Mouse (Mus musculus): Measurements from ENCODE around the gene Abcc1. TPM values are rescaled to one million over a fixed set of nuclear protein-coding genes. Genes with fewer than 3 reads are reported as not detected.

Gene Abcc1
- polyA plus RNA-seq, 1 experiment from 2014 or later: 2.7 TPM

- H3K4me3 ChIP-seq (ENCODE audit: low read depth, low read length): no peak overlapping the region
- H3K4me2 ChIP-seq: no peak overlapping the region
- no peaks in the 10 kb centered on the region for H3K4me1 ChIP-seq (ENCODE audit: control insufficient read depth, insufficient read depth, low read length)
- H3K36me3 ChIP-seq (ENCODE audit: control insufficient read depth, insufficient read depth, low read length): no peaks in the 10 kb centered on the region
- no peak overlapping the region for H3K27ac ChIP-seq (ENCODE audit: low read depth, low read length)
- no peak for ATAC-seq (replicated peaks; ENCODE audit: insufficient number of reproducible peaks, low FRiP score, low TSS enrichment)
- no peak overlapping the region for H3K9ac ChIP-seq (ENCODE audit: low read depth, low read length)
- no peaks in the 10 kb centered on the region for H3K27me3 ChIP-seq (ENCODE audit: control insufficient read depth, insufficient read depth, low read length)
- WGBS (ENCODE audit: insufficient replicate concordance): 79% methylated on average over 9 of the region's 9 CpGs
- no peaks in the 10 kb centered on the region for H3K9me3 ChIP-seq (replicated peaks; ENCODE audit: control insufficient read depth, low read length)
Observed at GRCm38 (mm10) chr16:14415206-14415605, 53.8 kb downstream of the Abcc1 start.

DNA sequence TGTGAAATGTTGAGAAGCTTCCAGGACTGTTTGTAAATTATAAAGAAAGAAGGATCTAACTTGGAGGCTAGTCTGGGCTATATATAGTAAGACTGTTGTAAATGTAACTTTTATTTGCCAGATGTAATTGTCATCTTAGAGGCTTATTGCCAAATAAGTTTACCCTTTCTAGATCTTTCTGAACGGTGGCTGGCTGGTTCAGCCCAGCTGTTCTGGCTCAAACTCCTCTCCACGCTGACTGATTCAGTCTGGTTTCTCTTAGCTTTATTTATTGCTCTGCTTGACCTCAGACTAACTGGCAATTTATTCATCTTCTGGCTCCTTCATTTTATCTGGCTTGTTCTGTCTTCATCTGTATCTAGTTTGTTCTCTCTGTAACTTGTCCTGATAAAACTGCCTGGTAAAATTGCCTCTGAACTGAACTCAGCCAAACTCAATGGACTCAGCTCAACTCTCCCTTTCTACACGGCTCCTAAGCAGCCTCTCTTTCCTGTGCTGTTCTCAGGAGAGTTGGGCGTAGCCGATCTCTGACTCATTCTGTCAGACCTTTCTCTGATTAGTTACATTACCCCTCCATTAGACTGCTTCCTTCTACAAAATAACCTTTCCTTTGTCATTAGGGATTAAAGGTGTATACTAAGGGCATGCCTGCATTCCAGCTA is 55.7 kb downstream of the Abcc1 start:
- no peaks in the 10 kb centered on the region for H3K36me3 ChIP-seq (ENCODE audit: control insufficient read depth, insufficient read depth, low read length)
- no peak overlapping the region for H3K9ac ChIP-seq (ENCODE audit: low read depth, low read length)
- no peaks in the 10 kb centered on the region for H3K27me3 ChIP-seq (ENCODE audit: control insufficient read depth, insufficient read depth, low read length)
- H3K4me1 ChIP-seq (ENCODE audit: control insufficient read depth, insufficient read depth, low read length): no peaks in the 10 kb centered on the region
- WGBS (ENCODE audit: insufficient replicate concordance): 68% methylated on average over 5 of the region's 5 CpGs
- no peaks in the 10 kb centered on the region for H3K9me3 ChIP-seq (replicated peaks; ENCODE audit: control insufficient read depth, low read length)
- no peak for ATAC-seq (replicated peaks; ENCODE audit: insufficient number of reproducible peaks, low FRiP score, low TSS enrichment)
- H3K4me3 ChIP-seq (ENCODE audit: low read depth, low read length): no peak overlapping the region
- no peak overlapping the region for H3K4me2 ChIP-seq
- H3K27ac ChIP-seq (ENCODE audit: low read depth, low read length): no peak overlapping the region

GRCm38 (mm10) chr16:14420496-14421132 is 59.3 kb downstream of the Abcc1 start:
- H3K36me3 ChIP-seq (ENCODE audit: control insufficient read depth, insufficient read depth, low read length): no peaks in the 10 kb centered on the region

GRCm38 (mm10) chr16:14422081-14422480 is 60.7 kb downstream of the Abcc1 start:
- H3K9me3 ChIP-seq (replicated peaks; ENCODE audit: control insufficient read depth, low read length): no peaks in the 10 kb centered on the region
- no peaks in the 10 kb centered on the region for H3K27me3 ChIP-seq (ENCODE audit: control insufficient read depth, insufficient read depth, low read length)
- 86% methylated on average over 3 of the region's 3 CpGs for WGBS (ENCODE audit: insufficient replicate concordance)
- no peak overlapping the region for H3K4me2 ChIP-seq
- ATAC-seq (replicated peaks; ENCODE audit: insufficient number of reproducible peaks, low FRiP score, low TSS enrichment): no peak
- no peaks in the 10 kb centered on the region for H3K4me1 ChIP-seq (ENCODE audit: control insufficient read depth, insufficient read depth, low read length)
- no peak overlapping the region for H3K27ac ChIP-seq (ENCODE audit: low read depth, low read length)
- no peak overlapping the region for H3K9ac ChIP-seq (ENCODE audit: low read depth, low read length)
- H3K4me3 ChIP-seq (ENCODE audit: low read depth, low read length): no peak overlapping the region
- H3K36me3 ChIP-seq (ENCODE audit: control insufficient read depth, insufficient read depth, low read length): no peaks in the 10 kb centered on the region

More at GRCm38 (mm10) chr16:14420496-14421132, 59.3 kb downstream of the Abcc1 start:
- Histone ChIP-seq H3K4me1 (ENCODE audit: control insufficient read depth, insufficient read depth, low read length) (no peaks in the 10 kb centered on the region), H3K27ac (ENCODE audit: low read depth, low read length) (no peak overlapping the region), H3K9me3 (replicated peaks; ENCODE audit: control insufficient read depth, low read length) (no peaks in the 10 kb centered on the region), H3K27me3 (ENCODE audit: control insufficient read depth, insufficient read depth, low read length) (no peaks in the 10 kb centered on the region), H3K9ac (ENCODE audit: low read depth, low read length) (no peak overlapping the region), H3K4me3 (ENCODE audit: low read depth, low read length) (no peak overlapping the region), H3K4me2 (no peak overlapping the region)
- ATAC-seq (replicated peaks; ENCODE audit: insufficient number of reproducible peaks, low FRiP score, low TSS enrichment): no peak
- WGBS (ENCODE audit: insufficient replicate concordance): 74% methylated on average over 5 of the region's 5 CpGs

DNA sequence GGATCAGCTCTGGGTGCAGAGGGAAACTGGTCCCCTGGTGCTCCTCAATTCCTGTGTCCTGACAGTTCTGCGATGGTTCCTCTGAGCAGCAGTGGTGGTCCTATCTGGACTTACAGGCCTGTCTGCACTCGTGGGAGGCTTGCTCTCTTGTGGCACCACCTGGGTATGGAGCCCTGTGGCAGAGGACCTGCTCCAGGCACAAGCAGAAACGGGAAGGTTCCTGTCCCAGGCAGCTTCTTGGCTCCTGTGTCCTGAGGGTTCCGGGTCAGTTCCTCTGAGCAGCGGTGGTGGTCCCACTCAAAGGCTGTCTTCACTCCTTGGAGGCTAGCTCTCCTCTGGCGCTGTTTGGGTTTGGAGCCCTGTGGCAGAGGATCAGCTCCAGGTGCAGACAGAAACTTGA is 68.0 kb downstream of the Abcc1 start:
- no peaks in the 10 kb centered on the region for H3K4me1 ChIP-seq (ENCODE audit: control insufficient read depth, insufficient read depth, low read length)
- no peak overlapping the region for H3K9ac ChIP-seq (ENCODE audit: low read depth, low read length)
- H3K4me3 ChIP-seq (ENCODE audit: low read depth, low read length): no peak overlapping the region
- no peaks in the 10 kb centered on the region for H3K9me3 ChIP-seq (replicated peaks; ENCODE audit: control insufficient read depth, low read length)
- WGBS (ENCODE audit: insufficient replicate concordance): 77% methylated on average over 6 of the region's 6 CpGs
- no peaks in the 10 kb centered on the region for H3K36me3 ChIP-seq (ENCODE audit: control insufficient read depth, insufficient read depth, low read length)
- no peak overlapping the region for H3K27ac ChIP-seq (ENCODE audit: low read depth, low read length)
- no peaks in the 10 kb centered on the region for H3K27me3 ChIP-seq (ENCODE audit: control insufficient read depth, insufficient read depth, low read length)
- ATAC-seq (replicated peaks; ENCODE audit: insufficient number of reproducible peaks, low FRiP score, low TSS enrichment): no peak
- no peak overlapping the region for H3K4me2 ChIP-seq

DNA sequence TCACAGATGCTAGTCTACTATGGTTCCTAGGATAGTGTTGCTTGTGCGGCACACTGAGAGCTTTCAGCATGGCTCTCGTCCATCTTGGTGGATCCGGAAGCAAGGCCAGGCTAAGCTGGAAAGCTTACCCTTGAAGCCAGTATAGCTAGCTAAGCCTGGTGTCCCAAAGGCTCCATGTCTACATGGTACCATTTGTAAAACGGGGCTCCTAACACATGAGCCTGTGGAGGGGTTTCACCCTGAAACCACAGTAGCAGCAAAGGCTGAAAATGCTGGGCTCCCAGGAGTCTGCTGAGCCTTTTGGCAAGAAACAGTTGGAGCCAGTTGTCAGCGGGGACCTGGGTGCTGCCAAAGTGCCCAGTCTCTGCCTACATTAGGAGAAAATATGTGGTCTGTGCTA is 71.6 kb downstream of the Abcc1 start:
- no peaks in the 10 kb centered on the region for H3K27me3 ChIP-seq (ENCODE audit: control insufficient read depth, insufficient read depth, low read length)
- no peak overlapping the region for H3K4me3 ChIP-seq (ENCODE audit: low read depth, low read length)
- WGBS (ENCODE audit: insufficient replicate concordance): 86% methylated on average over 5 of the region's 5 CpGs
- H3K27ac ChIP-seq (ENCODE audit: low read depth, low read length): no peak overlapping the region
- no peaks in the 10 kb centered on the region for H3K4me1 ChIP-seq (ENCODE audit: control insufficient read depth, insufficient read depth, low read length)
- no peak overlapping the region for H3K4me2 ChIP-seq
- no peaks in the 10 kb centered on the region for H3K9me3 ChIP-seq (replicated peaks; ENCODE audit: control insufficient read depth, low read length)
- H3K9ac ChIP-seq (ENCODE audit: low read depth, low read length): no peak overlapping the region
- no peak for ATAC-seq (replicated peaks; ENCODE audit: insufficient number of reproducible peaks, low FRiP score, low TSS enrichment)
- H3K36me3 ChIP-seq (ENCODE audit: control insufficient read depth, insufficient read depth, low read length): no peaks in the 10 kb centered on the region

GRCm38 (mm10) chr16:14435526-14435925 is 74.2 kb downstream of the Abcc1 start:
- WGBS (ENCODE audit: insufficient replicate concordance): 45% methylated on average over 1 of the region's 1 CpGs
- no peak for ATAC-seq (replicated peaks; ENCODE audit: insufficient number of reproducible peaks, low FRiP score, low TSS enrichment)
- no peaks in the 10 kb centered on the region for H3K4me1 ChIP-seq (ENCODE audit: control insufficient read depth, insufficient read depth, low read length)
- no peak overlapping the region for H3K27ac ChIP-seq (ENCODE audit: low read depth, low read length)
- no peaks in the 10 kb centered on the region for H3K9me3 ChIP-seq (replicated peaks; ENCODE audit: control insufficient read depth, low read length)
- H3K4me2 ChIP-seq: no peak overlapping the region
- no peaks in the 10 kb centered on the region for H3K36me3 ChIP-seq (ENCODE audit: control insufficient read depth, insufficient read depth, low read length)
- H3K4me3 ChIP-seq (ENCODE audit: low read depth, low read length): no peak overlapping the region
- H3K27me3 ChIP-seq (ENCODE audit: control insufficient read depth, insufficient read depth, low read length): 0 out of 2 replicates have a peak, but pooled peaks cover 2% of the 10 kb centered on the region
- no peak overlapping the region for H3K9ac ChIP-seq (ENCODE audit: low read depth, low read length)

GRCm38 (mm10) chr16:14437446-14437982 is 76.2 kb downstream of the Abcc1 start:
- no peak for ATAC-seq (replicated peaks; ENCODE audit: insufficient number of reproducible peaks, low FRiP score, low TSS enrichment)
- no peak overlapping the region for H3K4me2 ChIP-seq
- no peaks in the 10 kb centered on the region for H3K4me1 ChIP-seq (ENCODE audit: control insufficient read depth, insufficient read depth, low read length)
- 83% methylated on average over 8 of the region's 8 CpGs for WGBS (ENCODE audit: insufficient replicate concordance)
- H3K9me3 ChIP-seq (replicated peaks; ENCODE audit: control insufficient read depth, low read length): no peaks in the 10 kb centered on the region
- no peak overlapping the region for H3K9ac ChIP-seq (ENCODE audit: low read depth, low read length)
- 0 out of 2 replicates have a peak, but pooled peaks cover 2% of the 10 kb centered on the region for H3K27me3 ChIP-seq (ENCODE audit: control insufficient read depth, insufficient read depth, low read length)
- no peaks in the 10 kb centered on the region for H3K36me3 ChIP-seq (ENCODE audit: control insufficient read depth, insufficient read depth, low read length)
- no peak overlapping the region for H3K27ac ChIP-seq (ENCODE audit: low read depth, low read length)
- no peak overlapping the region for H3K4me3 ChIP-seq (ENCODE audit: low read depth, low read length)
